ENCODE assay signal across 15 mouse cellular contexts in the genomic region with DNA sequence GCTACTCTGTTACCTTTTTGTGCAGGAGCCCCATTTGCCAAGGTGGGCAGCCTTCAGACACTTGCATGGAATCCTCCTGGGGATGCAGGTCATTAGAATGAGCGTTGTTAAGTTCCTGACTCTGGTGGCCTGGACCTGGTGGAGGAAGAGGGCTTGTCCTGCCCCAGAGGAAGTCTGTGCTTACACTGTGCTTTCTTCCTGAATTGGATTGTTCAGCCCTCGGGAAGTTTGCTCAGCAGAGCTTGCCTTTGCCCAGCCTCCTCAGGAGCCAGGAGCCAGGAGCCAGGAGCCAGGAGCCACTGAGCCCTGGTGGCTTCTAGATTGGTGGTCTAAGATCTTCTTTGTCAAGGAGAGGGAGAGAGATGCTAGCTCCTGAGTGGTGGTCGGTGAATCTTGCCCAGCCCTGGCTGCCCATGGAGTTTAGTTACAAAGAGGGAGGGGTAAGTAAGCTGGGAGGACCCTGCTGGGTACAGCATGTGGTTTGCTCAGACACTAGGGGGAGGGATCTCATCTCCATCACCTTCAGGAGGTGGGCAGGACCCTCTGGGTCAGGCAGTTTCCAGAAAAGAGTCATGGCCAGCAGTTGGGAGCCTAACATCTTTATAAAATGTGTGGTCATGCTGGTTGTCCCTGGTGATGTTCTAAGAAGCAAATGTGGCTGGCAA. TPM values are rescaled to one million over a fixed set of nuclear protein-coding genes. Genes with fewer than 3 reads are reported as not detected.
DNase-seq lines count a peak whose midpoint lies in the region; ATAC-seq and TF ChIP-seq lines count a peak whose summit lies in the region.
"Had no signal": no experiment of that assay in that cellular context is flagged by ENCODE, and none has a peak within 500 bp of the region (broad histone marks: within the 10 kb centered on the region; RNA-seq: fewer than 3 reads in every experiment).

No protein-coding gene starts in this region.

- H3K4me2 ChIP-seq in neural tube, embryonic 13.5 days, result 0 out of 2 replicates have a peak overlapping the region, but pooled peaks have one; percentile 1
- no peak overlapping the region for H3K4me2 ChIP-seq in neural tube, embryonic 15.5 days
- H3K4me2 ChIP-seq in lung, embryonic 16.5 days (ENCODE audit: low read depth, low read length), result peak overlapping the region; percentile 69
- H3K4me2 ChIP-seq: hindbrain, embryonic 14.5 days; limb, embryonic 12.5 days had no signal

- 31% methylated on average over 3 of the region's 3 CpGs for WGBS in neural tube, embryonic 13.5 days
- 38% methylated on average over 3 of the region's 3 CpGs for WGBS in neural tube, embryonic 15.5 days
- WGBS in lung, embryonic 16.5 days, result 15% methylated on average over 3 of the region's 3 CpGs

- intact Hi-C loops in heart, postnatal 36 days (cut with DNase I), result loop anchor here (5.0 kb wide), 1 partner anchor 188 kb away; no protein-coding TSS in a partner anchor

- no peak overlapping the region for H3K27ac ChIP-seq in neural tube, embryonic 13.5 days (replicated peaks)
- H3K27ac ChIP-seq in neural tube, embryonic 15.5 days (replicated peaks), result no peak overlapping the region
- peak overlapping the region; percentile 85 for H3K27ac ChIP-seq in lung, embryonic 16.5 days (ENCODE audit: low read length)
- no peak overlapping the region; the same call in 1 of the 2 replicates for H3K27ac ChIP-seq in layer of hippocampus, adult 2 months
- H3K27ac ChIP-seq: hindbrain, embryonic 14.5 days; limb, embryonic 12.5 days had no signal

- no peak for ATAC-seq in neural tube, embryonic 13.5 days (ENCODE audit: low read depth)
- ATAC-seq in neural tube, embryonic 15.5 days (ENCODE audit: low FRiP score), result no peak
- peak; percentile 58; the same call in 1 of the 2 replicates for ATAC-seq in lung, embryonic 16.5 days (ENCODE audit: low read depth)

- no peak overlapping the region for H3K9ac ChIP-seq in neural tube, embryonic 13.5 days
- no peak overlapping the region for H3K9ac ChIP-seq in neural tube, embryonic 15.5 days (replicated peaks)
- H3K9ac ChIP-seq in lung, embryonic 16.5 days (ENCODE audit: low read length), result peak overlapping the region; percentile 21; the same call in 1 of the 2 replicates
- H3K9ac ChIP-seq: hindbrain, embryonic 14.5 days; limb, embryonic 12.5 days had no signal

- no peaks in the 10 kb centered on the region for H3K9me3 ChIP-seq in neural tube, embryonic 13.5 days
- H3K9me3 ChIP-seq in neural tube, embryonic 15.5 days (replicated peaks), result no peaks in the 10 kb centered on the region
- no peaks in the 10 kb centered on the region for H3K9me3 ChIP-seq in lung, embryonic 16.5 days (ENCODE audit: control insufficient read depth, low read length)
- H3K9me3 ChIP-seq: limb, embryonic 12.5 days had no signal

- peaks cover 57% of the 10 kb centered on the region for H3K27me3 ChIP-seq in neural tube, embryonic 13.5 days
- peaks cover 58% of the 10 kb centered on the region for H3K27me3 ChIP-seq in neural tube, embryonic 15.5 days (replicated peaks)
- H3K27me3 ChIP-seq in lung, embryonic 16.5 days (ENCODE audit: control insufficient read depth, insufficient read depth, low read depth, low read length), result peaks cover 38% of the 10 kb centered on the region

- no peaks in the 10 kb centered on the region for H3K36me3 ChIP-seq in neural tube, embryonic 13.5 days
- H3K36me3 ChIP-seq in neural tube, embryonic 15.5 days, result no peaks in the 10 kb centered on the region
- no peaks in the 10 kb centered on the region for H3K36me3 ChIP-seq in lung, embryonic 16.5 days (ENCODE audit: control insufficient read depth, insufficient read depth, low read length)
- H3K36me3 ChIP-seq: limb, embryonic 12.5 days had no signal

- H3K4me3 ChIP-seq in neural tube, embryonic 13.5 days, result no peak overlapping the region
- H3K4me3 ChIP-seq in neural tube, embryonic 15.5 days (replicated peaks), result no peak overlapping the region
- no peak overlapping the region for H3K4me3 ChIP-seq in lung, embryonic 16.5 days (ENCODE audit: low read length)
- H3K4me3 ChIP-seq in layer of hippocampus, adult 2 months, result no peak overlapping the region
- H3K4me3 ChIP-seq: limb, embryonic 12.5 days had no signal

- peak; percentile 94 for DNase-seq in heart, adult 11 months
- no peak for DNase-seq in heart, postnatal 36 days
- DNase-seq in layer of hippocampus, adult 2 months (ENCODE audit: low spot score in 2 of 2), result no peak
- no peak for DNase-seq in spleen, postnatal 4 days (ENCODE audit: low spot score in 2 of 2)
- DNase-seq in right cerebral cortex, postnatal 10 days (ENCODE audit: low spot score in 2 of 2), result no peak
- DNase-seq: adrenal gland, postnatal 25 days; embryo, embryonic 11 days; spleen, adult 18-20 months had no signal

- TF ChIP-seq CTCF in layer of hippocampus, adult 2 months (conservative IDR thresholded peaks at IDR 0.05), result no peak

- H3K4me1 ChIP-seq in neural tube, embryonic 13.5 days (replicated peaks), result peaks cover 10% of the 10 kb centered on the region
- H3K4me1 ChIP-seq in neural tube, embryonic 15.5 days, result peaks cover 10% of the 10 kb centered on the region
- peaks cover 20% of the 10 kb centered on the region for H3K4me1 ChIP-seq in lung, embryonic 16.5 days (replicated peaks; ENCODE audit: control insufficient read depth, insufficient read depth, low read length)

RNA-seq across cellular contexts. Expression of a gene that starts 3.0 kb away (rescaled TPM):
- 10 to 100 TPM; 34.3 to 37.1 TPM for total RNA-seq in heart, postnatal 36 days (2021)
- polyA plus RNA-seq in neural tube, embryonic 13.5 days (2015; fragmentation: Nextera tagmentation; extraction: Ambion mirVana), result 1.3 and 2.0 TPM in 2 replicates
- polyA plus RNA-seq in neural tube, embryonic 15.5 days (2015; fragmentation: Nextera tagmentation; extraction: Ambion mirVana), result 0.88 and 1.9 TPM in 2 replicates
- 7.1 and 9.6 TPM in 2 replicates for polyA plus RNA-seq in lung, embryonic 16.5 days (2015; fragmentation: Nextera tagmentation; extraction: Ambion mirVana)
- total RNA-seq in layer of hippocampus, adult 2 months (2021), result under 1 TPM; 0.29 to 0.97 TPM
- total RNA-seq: megakaryocyte progenitor cell, adult 5-6 weeks; monocyte, adult 5-6 weeks had no signal

RNA-seq across cellular contexts. Expression of a gene that starts 14.7 kb away (rescaled TPM):
- total RNA-seq in heart, postnatal 36 days (2021), result not detected
- polyA plus RNA-seq in neural tube, embryonic 13.5 days (2015; fragmentation: Nextera tagmentation; extraction: Ambion mirVana), result 2.0 and 3.1 TPM in 2 replicates
- polyA plus RNA-seq in neural tube, embryonic 15.5 days (2015; fragmentation: Nextera tagmentation; extraction: Ambion mirVana), result 1.8 and 3.9 TPM in 2 replicates
- 3.9 and 4.8 TPM in 2 replicates for polyA plus RNA-seq in lung, embryonic 16.5 days (2015; fragmentation: Nextera tagmentation; extraction: Ambion mirVana)
- total RNA-seq in layer of hippocampus, adult 2 months (2021), result not detected
- total RNA-seq: megakaryocyte progenitor cell, adult 5-6 weeks; monocyte, adult 5-6 weeks had no signal

RNA-seq across cellular contexts. Expression of a gene that starts 40.1 kb away (rescaled TPM):
- 10 to 100 TPM; 15.3 TPM for total RNA-seq in heart, postnatal 36 days (2021)
- 82.4 and 88.4 TPM in 2 replicates for polyA plus RNA-seq in neural tube, embryonic 13.5 days (2015; fragmentation: Nextera tagmentation; extraction: Ambion mirVana)
- polyA plus RNA-seq in neural tube, embryonic 15.5 days (2015; fragmentation: Nextera tagmentation; extraction: Ambion mirVana), result 92.9 and 94.5 TPM in 2 replicates
- 98.9 and 100 TPM in 2 replicates for polyA plus RNA-seq in lung, embryonic 16.5 days (2015; fragmentation: Nextera tagmentation; extraction: Ambion mirVana)
- 10 to 100 TPM; 38.5 to 41.4 TPM for total RNA-seq in layer of hippocampus, adult 2 months (2021)

RNA-seq across cellular contexts. Expression of a gene that starts 56.6 kb away (rescaled TPM):
- 100 to 1,000 TPM; 398 to 441 TPM for total RNA-seq in heart, postnatal 36 days (2021)
- 365 and 369 TPM in 2 replicates for polyA plus RNA-seq in neural tube, embryonic 13.5 days (2015; fragmentation: Nextera tagmentation; extraction: Ambion mirVana)
- polyA plus RNA-seq in neural tube, embryonic 15.5 days (2015; fragmentation: Nextera tagmentation; extraction: Ambion mirVana), result 493 and 522 TPM in 2 replicates
- 765 and 788 TPM in 2 replicates for polyA plus RNA-seq in lung, embryonic 16.5 days (2015; fragmentation: Nextera tagmentation; extraction: Ambion mirVana)
- total RNA-seq in layer of hippocampus, adult 2 months (2021), result 100 to 1,000 TPM; 419 to 448 TPM
